Mouse (Mus musculus) spleen, adult 2 months (tissue): ENCODE measurements around the gene Rora.

Source experiments
- CTCF ChIP-seq: fragments of 200-500 bp; IDR thresholded peaks from 2 replicates; pipeline ENCODE4 v1.5.1; 2011; ENCODE audit warnings: mild to moderate bottlenecking, inconsistent platforms; ENCODE audit not compliant: insufficient read depth, insufficient read length, insufficient replicate concordance; ENCODE audit errors: extremely low read depth
- POLR2A ChIP-seq: fragments of 200-500 bp; IDR thresholded peaks from 2 replicates; pipeline ENCODE4 v1.6.1; 2011; ENCODE audit warnings: low read depth, low read length, inconsistent platforms

GRCm38 (mm10) chr9:69327591-69327990 lies 674.0 kb downstream of the Rora start:
- no peak for TF ChIP-seq CTCF
- TF ChIP-seq POLR2A: no peak
